ENCODE assay signal across 12 mouse cellular contexts in genomic region chr11:4629861-4630280, GRCm38 (mm10). TPM values are rescaled to one million over a fixed set of nuclear protein-coding genes. Genes with fewer than 3 reads are reported as not detected.
DNase-seq lines count a peak whose midpoint lies in the region; ATAC-seq lines count a peak whose summit lies in the region.
"Had no signal": no experiment of that assay in that cellular context is flagged by ENCODE, and none has a peak within 500 bp of the region (broad histone marks: within the 10 kb centered on the region; RNA-seq: fewer than 3 reads in every experiment).

No protein-coding gene starts in this region.

- 32% methylated on average over 8 of the region's 8 CpGs for WGBS in kidney, embryonic 14.5 days
- 15% methylated on average over 8 of the region's 8 CpGs for WGBS in embryonic facial prominence, embryonic 12.5 days
- 33% methylated on average over 8 of the region's 8 CpGs for WGBS in limb, embryonic 10.5 days

- no peaks in the 10 kb centered on the region for H3K27me3 ChIP-seq in kidney, embryonic 14.5 days (ENCODE audit: control insufficient read depth, insufficient read depth, low read length)
- H3K27me3 ChIP-seq in embryonic facial prominence, embryonic 12.5 days = no peaks in the 10 kb centered on the region
- H3K27me3 ChIP-seq in limb, embryonic 10.5 days (ENCODE audit: low read depth, poor library complexity, severe bottlenecking) = no peaks in the 10 kb centered on the region
- H3K27me3 ChIP-seq: intestine, embryonic 15.5 days had no signal

- H3K9ac ChIP-seq in kidney, embryonic 14.5 days (ENCODE audit: low read depth, low read length) = no peak overlapping the region
- H3K9ac ChIP-seq in embryonic facial prominence, embryonic 12.5 days = no peak overlapping the region
- H3K9ac ChIP-seq: intestine, embryonic 15.5 days had no signal

- no peak overlapping the region for H3K27ac ChIP-seq in kidney, embryonic 14.5 days (ENCODE audit: low read depth, low read length)
- H3K27ac ChIP-seq in embryonic facial prominence, embryonic 12.5 days = peak overlapping the region; percentile 8; the same call in 1 of the 2 replicates
- H3K27ac ChIP-seq in limb, embryonic 10.5 days = peak overlapping the region; percentile 43; the same call in 1 of the 2 replicates
- H3K27ac ChIP-seq: intestine, embryonic 15.5 days; macrophage had no signal

- no peak for ATAC-seq in kidney, embryonic 14.5 days (ENCODE audit: low FRiP score, low TSS enrichment)
- ATAC-seq in embryonic facial prominence, embryonic 12.5 days (ENCODE audit: insufficient number of reproducible peaks, insufficient read depth, low FRiP score, low TSS enrichment) = no peak
- ATAC-seq: intestine, embryonic 15.5 days had no signal

- H3K4me1 ChIP-seq in kidney, embryonic 14.5 days (ENCODE audit: control insufficient read depth, insufficient read depth, low read length) = no peaks in the 10 kb centered on the region; the same call in 1 of the 2 replicates
- H3K4me1 ChIP-seq in embryonic facial prominence, embryonic 12.5 days = peaks cover 10% of the 10 kb centered on the region; the same call in 1 of the 2 replicates
- H3K4me1 ChIP-seq in limb, embryonic 10.5 days = peaks cover 15% of the 10 kb centered on the region

- no peak overlapping the region for H3K4me3 ChIP-seq in kidney, embryonic 14.5 days (ENCODE audit: low read length)
- H3K4me3 ChIP-seq in embryonic facial prominence, embryonic 12.5 days = no peak overlapping the region
- H3K4me3 ChIP-seq in limb, embryonic 10.5 days = no peak overlapping the region
- H3K4me3 ChIP-seq: intestine, embryonic 15.5 days had no signal

- DNase-seq in kidney, adult 11 months = peak; percentile 61
- DNase-seq in limb, embryonic 10.5 days (ENCODE audit: low spot score) = no peak
- peak; percentile 29 for DNase-seq in retina, embryonic 14.5 days (ENCODE audit: low spot score)
- DNase-seq in testis, postnatal 14 days (ENCODE audit: low spot score) = no peak
- DNase-seq in natural killer cell, adult 2 months (ENCODE audit: low spot score in 2 of 2) = no peak
- no peak for DNase-seq in cerebellum, adult 9-11 months
- DNase-seq: thymus, postnatal 4 days had no signal

- H3K4me2 ChIP-seq in kidney, embryonic 14.5 days (replicated peaks; ENCODE audit: low read depth, low read length) = no peak overlapping the region
- no peak overlapping the region for H3K4me2 ChIP-seq in embryonic facial prominence, embryonic 12.5 days (replicated peaks)
- H3K4me2 ChIP-seq: intestine, embryonic 15.5 days had no signal

- H3K36me3 ChIP-seq in kidney, embryonic 14.5 days (ENCODE audit: control insufficient read depth, insufficient read depth, low read length) = no peaks in the 10 kb centered on the region
- H3K36me3 ChIP-seq in embryonic facial prominence, embryonic 12.5 days = no peaks in the 10 kb centered on the region
- no peaks in the 10 kb centered on the region for H3K36me3 ChIP-seq in limb, embryonic 10.5 days
- H3K36me3 ChIP-seq: G1E; intestine, embryonic 15.5 days had no signal

- no peaks in the 10 kb centered on the region for H3K9me3 ChIP-seq in kidney, embryonic 14.5 days (ENCODE audit: control insufficient read depth, low read length)
- H3K9me3 ChIP-seq in embryonic facial prominence, embryonic 12.5 days = no peaks in the 10 kb centered on the region
- H3K9me3 ChIP-seq in limb, embryonic 10.5 days (replicated peaks) = no peaks in the 10 kb centered on the region
- H3K9me3 ChIP-seq: G1E; intestine, embryonic 15.5 days had no signal

RNA-seq across cellular contexts. Expression of gene Ascc2, which starts 7.7 kb away (rescaled TPM):
- 20.9 and 36.2 TPM in 2 replicates for polyA plus RNA-seq in kidney, embryonic 14.5 days (2014; fragmentation: Nextera tagmentation; extraction: Ambion mirVana)
- polyA plus RNA-seq in embryonic facial prominence, embryonic 12.5 days (2016; fragmentation: Nextera tagmentation; extraction: Ambion mirVana) = 38.8 and 40.1 TPM in 2 replicates
- polyA plus RNA-seq in limb, embryonic 10.5 days (2016; fragmentation: Nextera tagmentation; extraction: Ambion mirVana) = 40.3 and 40.5 TPM in 2 replicates

RNA-seq across cellular contexts. Expression of gene Gm11032, which starts 10.0 kb away (rescaled TPM):
- polyA plus RNA-seq in kidney, embryonic 14.5 days (2014; fragmentation: Nextera tagmentation; extraction: Ambion mirVana) = not detected in 2 replicates
- polyA plus RNA-seq in embryonic facial prominence, embryonic 12.5 days (2016; fragmentation: Nextera tagmentation; extraction: Ambion mirVana) = not detected in 2 replicates
- polyA plus RNA-seq in limb, embryonic 10.5 days (2016; fragmentation: Nextera tagmentation; extraction: Ambion mirVana) = not detected in 2 replicates
- polyA plus RNA-seq: G1E; intestine, embryonic 15.5 days; macrophage had no signal

RNA-seq across cellular contexts. Expression of gene Mtmr3, which starts 35.2 kb away (rescaled TPM):
- 13.4 and 26.2 TPM in 2 replicates for polyA plus RNA-seq in kidney, embryonic 14.5 days (2014; fragmentation: Nextera tagmentation; extraction: Ambion mirVana)
- polyA plus RNA-seq in embryonic facial prominence, embryonic 12.5 days (2016; fragmentation: Nextera tagmentation; extraction: Ambion mirVana) = 37.0 and 37.9 TPM in 2 replicates
- polyA plus RNA-seq in limb, embryonic 10.5 days (2016; fragmentation: Nextera tagmentation; extraction: Ambion mirVana) = 26.6 and 31.4 TPM in 2 replicates

Comparison
In these comparisons a context has a peak if more than half of its experiments do, and no peak if none do; other contexts are left out.
1. DNase-seq: peak in kidney, adult 11 months (single experiment) and retina, embryonic 14.5 days (single experiment); none in limb, embryonic 10.5 days (single experiment), testis, postnatal 14 days (single experiment), natural killer cell, adult 2 months (0 of 2) and cerebellum, adult 9-11 months (single experiment).